Mouse (Mus musculus): ENCODE results near the gene Dok3. TPM values are rescaled to one million over a fixed set of nuclear protein-coding genes. Genes with fewer than 3 reads are reported as not detected.

Dok3 gene
- 0.19 TPM for polyA plus RNA-seq (2014; fragmentation: Illumina TruSeq; extraction: RNeasy Lipid Tissue Mini Kit (QIAGEN cat#74804); ENCODE audit: low replicate concordance)

DNA sequence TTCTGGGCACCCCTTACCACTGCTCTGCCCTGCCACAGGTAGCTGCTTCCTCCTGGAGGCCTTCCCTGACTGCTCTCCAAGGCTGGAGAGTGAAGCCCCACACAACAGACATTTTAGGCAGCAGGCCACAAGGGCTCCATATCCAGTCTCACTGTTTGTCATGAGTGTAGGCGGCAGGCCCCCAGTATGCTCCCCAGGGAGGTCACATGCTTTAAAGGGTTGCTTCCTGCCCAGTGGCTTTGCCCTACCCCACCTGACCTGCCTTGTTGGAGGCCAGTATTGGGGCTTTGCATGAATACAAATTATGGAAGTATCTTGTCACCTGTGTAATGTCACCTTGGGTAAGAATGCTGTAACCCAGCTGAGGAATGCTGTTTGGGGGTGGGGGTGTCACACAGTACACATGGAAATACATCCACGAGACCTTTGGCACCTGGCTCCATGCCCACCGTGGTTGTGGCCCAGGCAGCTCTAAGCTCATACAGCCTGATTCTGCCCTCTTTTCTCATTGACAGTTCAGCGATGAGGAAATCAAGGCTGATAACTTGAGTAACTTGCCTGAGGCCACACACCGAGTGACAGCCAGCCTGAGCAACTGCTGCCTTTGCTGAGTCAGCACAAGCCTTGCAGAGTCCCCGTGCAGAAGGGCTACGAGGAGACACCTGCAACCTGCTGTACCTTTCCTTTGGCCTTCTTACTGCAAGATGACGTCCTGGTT is at the start of gene Dok3:
TSS of gene Dok3 (minus strand) at position 99 of the 718 bp plus-strand sequence.

DNA sequence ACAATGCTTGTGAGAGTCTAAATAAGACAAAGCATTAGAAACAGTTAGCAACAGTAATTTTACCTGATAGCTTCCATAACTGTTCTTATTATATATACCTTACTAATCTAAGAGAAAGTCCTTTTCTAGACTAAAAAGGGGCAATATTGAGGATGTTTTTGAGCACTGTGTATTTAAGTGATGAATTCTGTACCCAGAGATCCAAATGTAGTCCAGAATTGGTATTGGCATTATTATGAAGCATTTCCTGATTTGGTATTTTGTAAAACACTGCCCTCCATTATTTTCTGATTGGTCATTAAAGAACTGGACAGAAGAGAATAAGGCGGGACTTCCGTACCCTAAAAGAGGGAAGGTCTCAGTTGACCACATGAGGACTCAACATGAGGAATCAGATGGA is 44.3 kb upstream of the Dok3 start, which contains the start of gene Tmed9:
TSS of gene Tmed9 (plus strand) at position 301 of the 400 bp plus-strand sequence.

DNA sequence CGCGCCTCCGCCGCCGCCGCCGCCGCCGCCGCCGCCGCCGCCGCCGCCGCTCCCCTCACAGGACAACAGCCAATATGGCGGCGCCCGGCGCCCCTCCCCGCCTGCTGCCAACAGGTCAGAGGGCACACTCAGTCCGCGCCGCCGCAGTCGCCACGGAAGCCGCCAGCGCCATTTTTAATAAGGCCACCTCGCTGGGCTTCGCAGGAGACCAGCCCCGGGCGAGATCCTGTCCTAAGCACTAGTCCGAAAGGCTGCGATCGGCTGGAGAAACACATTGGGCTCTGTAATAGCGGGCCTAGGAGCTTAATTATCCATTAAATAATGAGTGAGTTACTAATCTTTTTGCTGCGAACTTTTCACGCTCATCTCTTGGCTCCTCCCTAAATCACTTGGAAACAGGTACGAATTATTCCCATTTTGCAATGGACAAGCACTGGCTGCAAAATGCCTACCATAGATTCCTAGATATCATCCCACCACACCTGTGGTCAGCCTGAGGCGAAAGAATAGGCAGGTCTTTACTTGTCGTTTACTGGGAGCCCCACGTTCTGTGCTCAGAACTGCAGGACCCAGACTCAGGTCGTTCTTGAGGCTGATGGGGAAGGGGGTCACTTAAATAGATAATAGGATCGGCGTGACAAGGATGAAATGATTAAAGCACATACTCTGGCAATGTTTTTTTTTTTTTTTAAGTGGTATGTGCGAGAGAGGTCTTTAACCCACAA is 42.1 kb upstream of the Dok3 start, which contains the start of gene Fam193b:
TSS of gene Fam193b (minus strand) at position 94 of the 725 bp plus-strand sequence.

DNA sequence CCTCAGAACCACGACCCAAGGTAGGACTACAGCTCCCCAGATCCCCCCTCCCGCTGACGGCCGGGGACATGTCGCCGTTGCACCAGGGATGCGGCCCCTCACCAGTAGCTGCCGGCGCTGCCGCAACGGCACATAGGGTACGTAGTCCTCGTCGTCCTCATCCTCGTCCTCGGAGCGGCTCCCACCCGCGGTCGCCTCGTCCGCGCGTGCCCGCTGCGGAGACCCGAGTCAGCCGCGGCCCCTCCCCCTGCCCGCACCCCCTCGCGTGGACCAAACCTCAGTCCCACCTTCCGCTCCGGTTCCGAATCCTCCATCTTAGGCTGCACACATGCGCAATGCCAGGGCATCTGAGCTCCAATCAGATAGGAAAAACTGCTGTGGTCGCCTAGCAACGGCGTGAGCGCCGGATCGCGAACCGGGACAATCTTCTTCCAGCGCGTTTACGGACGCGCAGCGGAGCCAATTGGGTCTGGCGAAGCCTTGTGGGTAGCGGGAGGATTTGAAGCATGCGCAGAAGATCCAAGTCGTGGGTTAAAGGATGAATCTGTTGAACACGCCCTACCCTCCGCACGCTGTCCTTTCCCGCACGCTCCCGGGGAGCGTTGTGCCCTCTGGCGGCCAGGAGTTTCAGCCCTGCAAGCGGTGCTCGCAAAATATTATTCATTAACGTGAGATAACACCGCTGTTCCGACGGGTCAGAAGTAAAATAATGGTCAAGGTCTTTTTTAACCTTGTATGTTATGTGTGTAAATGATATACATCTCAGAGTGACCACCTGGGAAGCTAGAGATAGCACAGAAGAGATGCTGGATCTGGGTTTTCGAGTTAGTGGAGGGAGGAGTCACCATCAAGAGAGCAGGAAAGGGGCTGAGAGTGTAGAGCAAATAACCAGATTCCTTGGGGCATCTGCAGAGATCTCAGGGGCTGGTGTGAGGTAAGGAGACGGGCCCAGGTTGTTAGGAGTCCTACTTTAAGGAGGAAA is 7.4 kb upstream of the Dok3 start, which contains the start of gene Ddx41:
TSS of gene Ddx41 (minus strand) at position 465 of the 982 bp plus-strand sequence.

DNA sequence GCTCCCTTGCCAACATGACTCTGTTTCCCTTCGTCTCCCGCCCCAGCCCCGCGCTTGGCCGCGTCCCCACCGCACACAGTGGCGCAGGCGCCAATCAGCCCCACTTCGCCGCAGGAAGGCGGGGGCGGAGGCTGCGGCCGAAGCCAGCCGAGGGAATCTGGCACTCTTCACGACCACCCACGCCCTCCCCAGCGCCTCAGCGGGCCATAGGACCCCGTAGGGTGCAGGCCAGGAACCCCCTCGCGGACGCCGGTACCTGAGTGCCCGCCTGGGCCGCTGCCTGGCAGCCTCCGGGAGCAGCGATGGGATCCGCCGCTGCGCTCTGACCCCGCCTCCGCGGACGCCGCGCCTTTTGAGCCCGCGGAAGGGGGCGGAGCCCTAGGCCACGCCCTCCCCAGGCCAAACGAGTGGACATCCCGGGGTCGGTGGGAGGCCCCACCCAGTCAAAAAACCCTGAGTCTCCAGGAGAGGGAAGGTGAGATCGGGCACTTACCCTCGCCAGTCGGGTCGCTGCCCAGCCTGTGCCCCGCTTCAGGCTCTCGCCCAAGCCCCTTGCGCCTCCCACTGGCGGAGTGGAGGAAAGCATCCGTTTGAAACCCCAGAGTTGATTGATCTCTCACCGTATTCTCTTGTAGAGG is 15.9 kb downstream of the Dok3 start, which contains the start of gene Pdlim7:
TSS of gene Pdlim7 (minus strand) at position 566 of the 638 bp plus-strand sequence.

DNA sequence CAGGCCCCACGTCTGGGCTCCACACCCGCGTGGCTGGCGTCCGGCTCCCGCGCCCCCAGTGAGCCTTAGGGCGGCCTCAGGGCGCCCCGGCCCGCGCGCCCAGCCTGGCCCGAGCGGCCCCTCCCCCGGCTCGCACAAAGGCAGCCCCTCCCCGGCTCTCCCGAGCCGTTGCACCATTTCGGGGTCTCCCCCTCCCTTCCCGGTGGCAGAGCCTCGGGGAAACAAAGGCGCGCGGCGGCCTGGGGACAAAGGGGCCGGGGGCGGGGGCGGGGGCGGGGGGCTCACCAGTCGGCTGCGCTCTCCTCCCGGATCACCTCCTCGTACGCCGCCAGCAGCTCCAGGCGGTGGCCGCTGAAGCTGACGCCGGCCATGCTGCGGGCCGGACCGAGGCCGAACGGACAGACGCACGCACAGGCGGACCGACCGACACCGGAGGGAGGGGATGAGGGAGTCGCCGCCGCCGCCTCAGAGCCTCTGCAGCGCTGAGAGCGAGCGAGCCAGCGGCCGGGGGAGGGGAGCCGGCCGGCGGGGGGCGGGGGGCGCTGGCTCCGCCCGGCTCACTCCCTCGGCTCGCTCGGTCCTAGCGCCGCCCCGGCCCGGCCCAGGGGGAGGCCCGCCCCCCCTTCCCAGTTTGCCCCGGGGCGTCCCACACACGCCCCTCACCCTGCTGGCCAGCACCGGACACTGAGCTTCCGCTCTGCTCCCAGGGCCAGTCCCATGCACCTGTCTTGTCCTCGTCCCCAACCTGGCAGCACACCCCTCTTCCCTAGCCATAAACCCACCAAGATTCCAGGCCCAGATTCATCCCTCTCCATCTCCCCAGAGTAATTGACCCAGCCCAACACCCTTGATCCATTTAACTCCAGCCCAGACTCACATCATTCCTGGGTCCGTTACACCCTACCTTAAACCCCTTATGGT is 41.3 kb downstream of the Dok3 start, which contains the start of gene Dbn1:
TSS of gene Dbn1 (minus strand) at position 534 of the 921 bp plus-strand sequence.

Other genes starting within 250 kb of the Dok3 start
- 12.0 TPM for gene Prelid1, start 208.8 kb downstream of the Dok3 start, polyA plus RNA-seq (2014; fragmentation: Illumina TruSeq; extraction: RNeasy Lipid Tissue Mini Kit (QIAGEN cat#74804); ENCODE audit: low replicate concordance)
- gene Rab24, start 207.3 kb downstream of the Dok3 start, polyA plus RNA-seq (2014; fragmentation: Illumina TruSeq; extraction: RNeasy Lipid Tissue Mini Kit (QIAGEN cat#74804); ENCODE audit: low replicate concordance) = 13.8 TPM
- gene Mxd3, start 199.5 kb downstream of the Dok3 start, polyA plus RNA-seq (2014; fragmentation: Illumina TruSeq; extraction: RNeasy Lipid Tissue Mini Kit (QIAGEN cat#74804); ENCODE audit: low replicate concordance) = 0.30 TPM
- 30.2 TPM for gene Lman2, start 166.5 kb downstream of the Dok3 start, polyA plus RNA-seq (2014; fragmentation: Illumina TruSeq; extraction: RNeasy Lipid Tissue Mini Kit (QIAGEN cat#74804); ENCODE audit: low replicate concordance)
- not detected for gene Rgs14, start 159.6 kb downstream of the Dok3 start, polyA plus RNA-seq (2014; fragmentation: Illumina TruSeq; extraction: RNeasy Lipid Tissue Mini Kit (QIAGEN cat#74804); ENCODE audit: low replicate concordance)
- not detected for gene Slc34a1, start 131.1 kb downstream of the Dok3 start, polyA plus RNA-seq (2014; fragmentation: Illumina TruSeq; extraction: RNeasy Lipid Tissue Mini Kit (QIAGEN cat#74804); ENCODE audit: low replicate concordance)
- not detected for gene Pfn3, start 114.1 kb downstream of the Dok3 start, polyA plus RNA-seq (2014; fragmentation: Illumina TruSeq; extraction: RNeasy Lipid Tissue Mini Kit (QIAGEN cat#74804); ENCODE audit: low replicate concordance)
- not detected for gene F12, start 102.5 kb downstream of the Dok3 start, polyA plus RNA-seq (2014; fragmentation: Illumina TruSeq; extraction: RNeasy Lipid Tissue Mini Kit (QIAGEN cat#74804); ENCODE audit: low replicate concordance)
- 3.2 TPM for gene Grk6, start 84.2 kb downstream of the Dok3 start, polyA plus RNA-seq (2014; fragmentation: Illumina TruSeq; extraction: RNeasy Lipid Tissue Mini Kit (QIAGEN cat#74804); ENCODE audit: low replicate concordance)
- gene Prr7, start 65.0 kb downstream of the Dok3 start, polyA plus RNA-seq (2014; fragmentation: Illumina TruSeq; extraction: RNeasy Lipid Tissue Mini Kit (QIAGEN cat#74804); ENCODE audit: low replicate concordance) = not detected
- 0.26 TPM for gene Dbn1, start 41.2 kb downstream of the Dok3 start, polyA plus RNA-seq (2014; fragmentation: Illumina TruSeq; extraction: RNeasy Lipid Tissue Mini Kit (QIAGEN cat#74804); ENCODE audit: low replicate concordance)
- gene Pdlim7, start 15.6 kb downstream of the Dok3 start, polyA plus RNA-seq (2014; fragmentation: Illumina TruSeq; extraction: RNeasy Lipid Tissue Mini Kit (QIAGEN cat#74804); ENCODE audit: low replicate concordance) = 0.26 TPM
- 1.0 TPM for gene Ddx41, start 7.4 kb upstream of the Dok3 start, polyA plus RNA-seq (2014; fragmentation: Illumina TruSeq; extraction: RNeasy Lipid Tissue Mini Kit (QIAGEN cat#74804); ENCODE audit: low replicate concordance)
- gene Fam193b, start 41.8 kb upstream of the Dok3 start, polyA plus RNA-seq (2014; fragmentation: Illumina TruSeq; extraction: RNeasy Lipid Tissue Mini Kit (QIAGEN cat#74804); ENCODE audit: low replicate concordance) = 3.7 TPM
- gene Tmed9, start 44.4 kb upstream of the Dok3 start, polyA plus RNA-seq (2014; fragmentation: Illumina TruSeq; extraction: RNeasy Lipid Tissue Mini Kit (QIAGEN cat#74804); ENCODE audit: low replicate concordance) = 22.9 TPM
- 1.4 TPM for gene B4galt7, start 70.6 kb upstream of the Dok3 start, polyA plus RNA-seq (2014; fragmentation: Illumina TruSeq; extraction: RNeasy Lipid Tissue Mini Kit (QIAGEN cat#74804); ENCODE audit: low replicate concordance)
- 48.8 TPM for gene Caml, start 93.7 kb upstream of the Dok3 start, polyA plus RNA-seq (2014; fragmentation: Illumina TruSeq; extraction: RNeasy Lipid Tissue Mini Kit (QIAGEN cat#74804); ENCODE audit: low replicate concordance)
- 63.4 TPM for gene Ddx46, start 105.7 kb upstream of the Dok3 start, polyA plus RNA-seq (2014; fragmentation: Illumina TruSeq; extraction: RNeasy Lipid Tissue Mini Kit (QIAGEN cat#74804); ENCODE audit: low replicate concordance)
- 83.1 TPM for gene B230219D22Rik, start 163.8 kb upstream of the Dok3 start, polyA plus RNA-seq (2014; fragmentation: Illumina TruSeq; extraction: RNeasy Lipid Tissue Mini Kit (QIAGEN cat#74804); ENCODE audit: low replicate concordance)
- 83.0 TPM for gene Txndc15, start 185.4 kb upstream of the Dok3 start, polyA plus RNA-seq (2014; fragmentation: Illumina TruSeq; extraction: RNeasy Lipid Tissue Mini Kit (QIAGEN cat#74804); ENCODE audit: low replicate concordance)
- gene Pcbd2, start 198.1 kb upstream of the Dok3 start, polyA plus RNA-seq (2014; fragmentation: Illumina TruSeq; extraction: RNeasy Lipid Tissue Mini Kit (QIAGEN cat#74804); ENCODE audit: low replicate concordance) = 12.2 TPM